Mouse (Mus musculus) frontal cortex, postnatal 14 days (tissue): ENCODE measurements around the gene Rmnd1.

Source experiments
- DNase-seq, 2 experiments: peaks; one replicate each; pipeline ENCODE4 v3.0.0; 2022; ENCODE audit warnings: low spot score in 2 of 2

Gene Rmnd1

DNA sequence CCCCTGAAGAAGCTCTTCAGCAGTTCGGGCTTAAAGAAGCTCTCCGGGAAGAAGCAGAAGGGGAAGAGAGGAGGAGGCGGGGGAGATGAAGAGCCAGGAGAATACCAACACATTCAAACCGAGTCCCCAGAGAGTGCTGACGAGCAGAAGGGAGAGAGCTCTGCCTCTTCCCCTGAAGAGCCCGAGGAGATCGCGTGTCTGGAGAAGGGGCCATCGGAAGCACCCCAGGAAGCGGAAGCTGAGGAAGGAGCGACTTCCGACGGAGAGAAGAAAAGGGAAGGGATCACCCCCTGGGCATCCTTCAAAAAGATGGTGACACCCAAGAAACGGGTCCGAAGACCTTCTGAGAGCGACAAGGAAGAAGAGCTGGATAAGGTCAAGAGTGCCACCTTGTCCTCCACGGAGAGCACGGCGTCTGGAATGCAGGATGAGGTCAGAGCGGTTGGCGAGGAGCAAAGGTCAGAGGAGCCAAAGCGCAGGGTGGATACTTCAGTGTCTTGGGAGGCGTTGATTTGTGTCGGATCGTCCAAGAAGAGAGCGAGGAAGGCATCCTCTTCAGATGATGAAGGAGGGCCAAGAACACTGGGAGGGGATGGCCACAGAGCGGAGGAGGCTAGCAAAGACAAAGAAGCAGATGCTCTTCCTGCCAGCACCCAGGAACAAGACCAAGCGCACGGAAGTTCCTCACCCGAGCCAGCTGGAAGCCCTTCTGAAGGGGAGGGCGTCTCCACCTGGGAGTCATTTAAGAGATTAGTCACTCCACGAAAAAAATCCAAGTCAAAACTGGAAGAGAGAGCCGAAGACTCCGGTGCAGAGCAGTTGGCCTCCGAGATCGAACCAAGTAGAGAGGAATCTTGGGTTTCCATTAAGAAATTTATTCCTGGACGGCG lies 77.6 kb downstream of the Rmnd1 start:
- DNase-seq: no peak
